Mouse (Mus musculus) intestine, postnatal 0 days (tissue): ENCODE results near the gene Nek2. TPM values are rescaled to one million over a fixed set of nuclear protein-coding genes. Genes with fewer than 3 reads are reported as not detected.

Experiments
- ATAC-seq: fragments of 200-750 bp; cut with Nextera tagmentation; 2 replicates; pipeline ENCODE4 v1.8.0; 2017; ENCODE audit warnings: mild to moderate bottlenecking, moderate TSS enrichment, moderate library complexity
- H3K27ac ChIP-seq: fragments of 300-500 bp; sonication (generic); 2 replicates; pipeline ENCODE4 v1.5.1; 2014; ENCODE audit warnings: mild to moderate bottlenecking, low read depth, low read length, moderate library complexity
- H3K27me3 ChIP-seq: fragments of 300-500 bp; sonication (generic); replicated peaks from 2 replicates; pipeline ENCODE4 v1.6.1; 2014; ENCODE audit warnings: low read length, mixed read lengths; ENCODE audit not compliant: control insufficient read depth, insufficient read depth
- H3K36me3 ChIP-seq: fragments of 300-500 bp; sonication (generic); 2 replicates; pipeline ENCODE4 v1.6.1; 2014; ENCODE audit warnings: mild to moderate bottlenecking, moderate library complexity; ENCODE audit not compliant: control insufficient read depth, insufficient read depth
- H3K4me1 ChIP-seq: fragments of 300-500 bp; sonication (generic); replicated peaks from 2 replicates; pipeline ENCODE4 v1.6.1; 2014; ENCODE audit warnings: antibody characterized with exemption, low read length, mixed read lengths; ENCODE audit not compliant: control insufficient read depth, insufficient read depth
- H3K4me2 ChIP-seq: fragments of 300-500 bp; sonication (generic); replicated peaks from 2 replicates; pipeline ENCODE4 v1.6.1; 2014; ENCODE audit warnings: low read depth, mild to moderate bottlenecking, moderate library complexity
- H3K4me3 ChIP-seq: fragments of 300-500 bp; sonication (generic); 2 replicates; pipeline ENCODE4 v1.5.1; 2014; ENCODE audit warnings: low read depth, low read length
- H3K9ac ChIP-seq: fragments of 300-500 bp; sonication (generic); 2 replicates; pipeline ENCODE4 v1.6.1; 2014; ENCODE audit warnings: mild to moderate bottlenecking, low read depth, low read length
- H3K9me3 ChIP-seq: fragments of 300-500 bp; sonication (generic); 2 replicates; pipeline ENCODE4 v1.6.1; 2016; ENCODE audit warnings: mixed run types; ENCODE audit not compliant: control insufficient read depth
- CTCF ChIP-seq: sonication (generic); IDR thresholded peaks from 2 replicates; pipeline ENCODE4 v1.5.1; 2016; ENCODE audit warnings: low read depth, mild to moderate bottlenecking, control low read depth, antibody characterized with exemption, moderate library complexity
- WGBS: fragments of 180-500 bp; shearing (Covaris S2); extraction: QIAGEN DNeasy Blood & Tissue Kit; methylation state at CpG from one replicate; pipeline ENCODE4 v1.1.7; 2014; 5-methylcytosine and 5-hydroxymethylcytosine counted together
- polyA plus RNA-seq: library from polyadenylated mRNA; unstranded; fragments of >200 nt; fragmentation: Nextera tagmentation; extraction: Ambion mirVana; gene quantifications from 2 replicates; pipeline ENCODE4 v1.2.1, GENCODE M21; 2015

Nek2 gene
- polyA plus RNA-seq, 1 experiment from 2014 or later: 11.9 TPM

GRCm38 (mm10) chr1:191859847-191860246 lies 38.6 kb downstream of the Nek2 start:
- 68% methylated on average over 3 of the region's 3 CpGs for whole genome bisulfite sequencing

GRCm38 (mm10) chr1:191861247-191861646 lies 40.0 kb downstream of the Nek2 start:
- WGBS: 74% methylated on average over 5 of the region's 5 CpGs
- ATAC-seq: no peak
- TF ChIP-seq CTCF: no peak

More at GRCm38 (mm10) chr1:191859847-191860246, 38.6 kb downstream of the Nek2 start:
- Histone ChIP-seq H3K27ac (no peak overlapping the region), H3K4me2 (no peak overlapping the region), H3K9me3 (no peaks in the 10 kb centered on the region), H3K9ac (no peak overlapping the region), H3K27me3 (no peaks in the 10 kb centered on the region), H3K4me3 (no peak overlapping the region), H3K36me3 (no peaks in the 10 kb centered on the region), H3K4me1 (no peaks in the 10 kb centered on the region)
- no peak for ATAC-seq
- no peak for TF ChIP-seq CTCF

GRCm38 (mm10) chr1:191863833-191864550 lies 42.7 kb downstream of the Nek2 start:
- Histone ChIP-seq H3K36me3 (no peaks in the 10 kb centered on the region), H3K9me3 (no peaks in the 10 kb centered on the region), H3K27ac (no peak overlapping the region), H3K9ac (no peak overlapping the region), H3K4me2 (no peak overlapping the region), H3K4me3 (no peak overlapping the region), H3K4me1 (no peaks in the 10 kb centered on the region), H3K27me3 (no peaks in the 10 kb centered on the region)
- TF ChIP-seq CTCF: no peak
- 80% methylated on average over 4 of the region's 4 CpGs for WGBS
- no peak for ATAC-seq

More at GRCm38 (mm10) chr1:191861247-191861646, 40.0 kb downstream of the Nek2 start:
- Histone ChIP-seq H3K27ac (no peak overlapping the region), H3K4me1 (no peaks in the 10 kb centered on the region), H3K4me3 (no peak overlapping the region), H3K9ac (no peak overlapping the region), H3K9me3 (no peaks in the 10 kb centered on the region), H3K27me3 (no peaks in the 10 kb centered on the region), H3K36me3 (no peaks in the 10 kb centered on the region), H3K4me2 (no peak overlapping the region)

GRCm38 (mm10) chr1:191864551-191865027 lies 43.3 kb downstream of the Nek2 start:
- Histone ChIP-seq H3K4me2 (no peak overlapping the region), H3K9me3 (no peaks in the 10 kb centered on the region), H3K36me3 (no peaks in the 10 kb centered on the region), H3K4me1 (no peaks in the 10 kb centered on the region), H3K9ac (no peak overlapping the region), H3K4me3 (no peak overlapping the region), H3K27me3 (no peaks in the 10 kb centered on the region), H3K27ac (no peak overlapping the region)
- no peak; the same call in 1 of the 2 replicates for ATAC-seq
- no peak for TF ChIP-seq CTCF
- WGBS: 71% methylated on average over 8 of the region's 8 CpGs

- TF ChIP-seq CTCF: no peak
- no peaks in the 10 kb centered on the region for H3K36me3 ChIP-seq
- 0 out of 2 replicates have a peak, but pooled peaks cover 3% of the 10 kb centered on the region for H3K4me1 ChIP-seq
- WGBS: 73% methylated on average over 6 of the region's 6 CpGs
- H3K9me3 ChIP-seq: no peaks in the 10 kb centered on the region
- no peaks in the 10 kb centered on the region for H3K27me3 ChIP-seq
- H3K4me3 ChIP-seq: no peak overlapping the region
- ATAC-seq: no peak
- no peak overlapping the region for H3K27ac ChIP-seq
- no peak overlapping the region for H3K4me2 ChIP-seq
- H3K9ac ChIP-seq: no peak overlapping the region
Measured at GRCm38 (mm10) chr1:191872076-191872710, 50.9 kb downstream of the Nek2 start.

GRCm38 (mm10) chr1:191875006-191875405 lies 53.8 kb downstream of the Nek2 start:
- Histone ChIP-seq H3K4me2 (no peak overlapping the region), H3K9me3 (no peaks in the 10 kb centered on the region), H3K4me1 (peaks cover 3% of the 10 kb centered on the region; the same call in 1 of the 2 replicates), H3K4me3 (no peak overlapping the region), H3K36me3 (no peaks in the 10 kb centered on the region), H3K9ac (no peak overlapping the region), H3K27me3 (no peaks in the 10 kb centered on the region), H3K27ac (no peak overlapping the region; the same call in 1 of the 2 replicates)
- no peak for TF ChIP-seq CTCF
- peak; percentile 58 for ATAC-seq
- 59% methylated on average over 7 of the region's 7 CpGs for WGBS
